Mouse (Mus musculus) ES-Bruce4 (cell line): ENCODE data around the gene Dvl3.

Experiments
- CTCF ChIP-seq: IDR thresholded peaks from one replicate; pipeline ENCODE4 v1.8.1; 2011; ENCODE audit warnings: low read depth, low read length
- EP300 ChIP-seq: IDR thresholded peaks from 2 replicates; pipeline ENCODE4 v1.6.1; 2011; ENCODE audit warnings: low read depth, low read length; ENCODE audit not compliant: insufficient read depth
- POLR2A ChIP-seq: IDR thresholded peaks from one replicate; pipeline ENCODE4 v1.8.1; 2011; ENCODE audit warnings: low read length; ENCODE audit not compliant: insufficient read depth

DNA sequence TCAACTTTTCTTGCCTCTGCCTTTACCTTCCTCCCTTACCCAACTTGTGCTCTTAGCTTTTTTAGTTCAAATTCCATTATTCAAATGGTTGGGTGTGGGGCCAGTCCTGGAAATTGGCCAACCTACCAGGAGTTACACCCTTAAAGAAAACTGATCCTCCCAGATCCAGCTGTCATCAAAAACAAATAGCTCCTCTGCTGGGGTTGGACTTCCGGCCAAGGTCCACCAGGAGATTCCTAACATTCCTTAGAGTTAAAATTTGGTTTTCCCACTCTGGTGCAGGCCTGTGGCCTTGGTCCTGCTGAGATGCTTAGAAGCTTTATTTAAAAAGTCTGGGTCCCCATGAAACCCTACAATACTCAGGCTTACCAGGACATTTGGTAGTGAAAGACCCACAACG is 38.3 kb upstream of the Dvl3 start:
- TF ChIP-seq CTCF, result no peak
- no peak for TF ChIP-seq POLR2A
- no peak for TF ChIP-seq EP300
